In the genomic region with DNA sequence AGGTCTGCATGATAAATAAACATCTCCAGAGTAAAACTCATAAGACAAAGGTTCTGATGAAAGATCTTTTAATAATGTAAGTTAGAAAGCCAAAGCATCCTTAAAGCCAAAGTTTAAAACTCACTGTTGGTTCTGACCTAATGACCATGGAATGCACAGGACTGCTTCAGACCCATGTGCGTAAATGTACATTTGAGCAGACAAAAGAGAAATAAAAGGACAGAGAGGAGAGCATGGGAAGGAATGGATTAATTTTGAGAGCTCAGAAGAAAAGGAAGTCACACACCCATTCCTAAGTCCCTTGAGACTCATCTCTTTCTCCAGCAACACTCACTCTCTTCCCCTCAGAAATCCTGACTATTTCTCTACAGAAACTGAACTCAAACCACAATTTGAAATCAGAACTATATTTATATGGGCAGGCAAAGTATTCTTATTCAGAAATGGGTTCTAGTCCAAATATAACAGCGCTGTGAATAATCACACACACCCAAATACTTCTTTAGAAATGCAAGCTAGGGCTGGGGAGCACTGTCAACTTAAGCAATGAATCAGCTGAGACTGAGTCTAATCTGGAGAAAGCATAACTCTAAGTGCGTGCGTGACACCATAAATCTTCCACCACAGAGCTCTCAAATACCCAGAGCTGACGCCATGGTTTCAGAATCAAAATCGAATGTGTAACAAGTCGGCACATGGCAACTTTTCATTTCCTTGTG, we compare ENCODE assay signal across 15 mouse cellular contexts. TPM values are rescaled to one million over a fixed set of nuclear protein-coding genes. Genes with fewer than 3 reads are reported as not detected.
DNase-seq lines count a peak whose midpoint lies in the region; ATAC-seq and TF ChIP-seq lines count a peak whose summit lies in the region.
"Had no signal": no experiment of that assay in that cellular context is flagged by ENCODE, and none has a peak within 500 bp of the region (broad histone marks: within the 10 kb centered on the region; RNA-seq: fewer than 3 reads in every experiment).

No protein-coding gene starts in this region.

- H3K9me3 ChIP-seq in stomach, postnatal 0 days (ENCODE audit: control insufficient read depth, low read length), result no peaks in the 10 kb centered on the region
- no peaks in the 10 kb centered on the region for H3K9me3 ChIP-seq in midbrain, embryonic 15.5 days
- H3K9me3 ChIP-seq: G1E; liver, embryonic 13.5 days had no signal

- H3K9ac ChIP-seq in stomach, postnatal 0 days (ENCODE audit: low read length), result no peak overlapping the region
- no peak overlapping the region for H3K9ac ChIP-seq in midbrain, embryonic 15.5 days
- H3K9ac ChIP-seq: liver, embryonic 13.5 days had no signal

- no peaks in the 10 kb centered on the region for H3K4me1 ChIP-seq in kidney, adult 2 months (ENCODE audit: control insufficient read depth, insufficient read depth, low read length)
- H3K4me1 ChIP-seq in stomach, postnatal 0 days (replicated peaks; ENCODE audit: control insufficient read depth, insufficient read depth), result no peaks in the 10 kb centered on the region
- no peaks in the 10 kb centered on the region for H3K4me1 ChIP-seq in midbrain, embryonic 15.5 days
- H3K4me1 ChIP-seq: liver, embryonic 13.5 days had no signal

- WGBS in kidney, adult 2 months, result 72% methylated on average over 7 of the region's 7 CpGs
- 45% methylated on average over 7 of the region's 7 CpGs for WGBS in stomach, postnatal 0 days
- 95% methylated on average over 7 of the region's 7 CpGs for WGBS in midbrain, embryonic 15.5 days

- TF ChIP-seq POLR2A in kidney, adult 2 months (IDR thresholded peaks at IDR 0.05; ENCODE audit: low read depth, low read length), result no peak

- DNase-seq in adrenal gland, postnatal 10 days, result peak; percentile 15
- no peak for DNase-seq in adrenal gland, postnatal 4 days (ENCODE audit: low spot score in 2 of 2)
- DNase-seq in kidney, adult 2 months, result peak; percentile 19
- DNase-seq in kidney, postnatal 36 days, result no peak
- peak; percentile 29 for DNase-seq in urinary bladder, postnatal 14 days (ENCODE audit: low spot score)
- DNase-seq in urinary bladder, postnatal 4 days (ENCODE audit: low spot score in 2 of 2), result no peak
- DNase-seq in stomach, postnatal 0 days (ENCODE audit: low spot score), result no peak
- DNase-seq: gastrocnemius, postnatal 10 days; liver, embryonic 13.5 days had no signal

- no peak overlapping the region for H3K27ac ChIP-seq in kidney, adult 2 months (ENCODE audit: insufficient read depth, low read depth, low read length)
- H3K27ac ChIP-seq in stomach, postnatal 0 days (replicated peaks), result no peak overlapping the region
- no peak overlapping the region for H3K27ac ChIP-seq in midbrain, embryonic 15.5 days
- H3K27ac ChIP-seq: left cerebral cortex, adult 2 months; liver, embryonic 13.5 days had no signal

- ATAC-seq in stomach, postnatal 0 days (ENCODE audit: low FRiP score, low TSS enrichment), result peak; percentile 68; the same call in 1 of the 2 replicates
- no peak for ATAC-seq in midbrain, embryonic 15.5 days (replicated peaks)
- ATAC-seq: intestine, postnatal 0 days had no signal

- TF ChIP-seq EP300 in stomach, postnatal 0 days (optimal IDR thresholded peaks at IDR 0.05), result no peak

- TF ChIP-seq CTCF in kidney, adult 2 months (conservative IDR thresholded peaks at IDR 0.05; ENCODE audit: insufficient read depth, insufficient read length, low read depth, low read length), result no peak
- no peak for TF ChIP-seq CTCF in stomach, postnatal 0 days (IDR thresholded peaks at IDR 0.05; ENCODE audit: low read depth)

- no peak overlapping the region for H3K4me2 ChIP-seq in stomach, postnatal 0 days (replicated peaks; ENCODE audit: low read depth)
- H3K4me2 ChIP-seq in midbrain, embryonic 15.5 days, result no peak overlapping the region
- H3K4me2 ChIP-seq: liver, embryonic 13.5 days had no signal

- H3K4me3 ChIP-seq in kidney, adult 2 months (ENCODE audit: insufficient read depth, low read depth, low read length), result no peak overlapping the region
- no peak overlapping the region for H3K4me3 ChIP-seq in stomach, postnatal 0 days (ENCODE audit: low read depth, low read length)
- H3K4me3 ChIP-seq in midbrain, embryonic 15.5 days, result no peak overlapping the region
- H3K4me3 ChIP-seq: left cerebral cortex, adult 2 months; liver, embryonic 13.5 days had no signal

- H3K27me3 ChIP-seq in kidney, adult 2 months (replicated peaks; ENCODE audit: control insufficient read depth, insufficient read depth, low read length), result no peaks in the 10 kb centered on the region
- no peaks in the 10 kb centered on the region for H3K27me3 ChIP-seq in stomach, postnatal 0 days (ENCODE audit: control insufficient read depth, insufficient read depth, low read length)
- no peaks in the 10 kb centered on the region for H3K27me3 ChIP-seq in midbrain, embryonic 15.5 days (replicated peaks)
- H3K27me3 ChIP-seq: liver, embryonic 13.5 days had no signal

- no peaks in the 10 kb centered on the region for H3K36me3 ChIP-seq in kidney, adult 2 months (ENCODE audit: control insufficient read depth, insufficient read depth, low read length)
- H3K36me3 ChIP-seq in stomach, postnatal 0 days (ENCODE audit: control insufficient read depth, insufficient read depth, low read length), result no peaks in the 10 kb centered on the region
- no peaks in the 10 kb centered on the region for H3K36me3 ChIP-seq in midbrain, embryonic 15.5 days (replicated peaks)

RNA-seq across cellular contexts. Expression of gene Fbln5, which starts 33.1 kb away (rescaled TPM):
- total RNA-seq in adrenal gland, postnatal 10 days (2021), result 10 to 100 TPM; 60.7 to 81.7 TPM
- 10 to 100 TPM; 78.4 to 96.9 TPM for total RNA-seq in adrenal gland, postnatal 4 days (2021)
- polyA plus RNA-seq in kidney, adult 2 months (2012; rRNA removed), result 302 and 308 TPM in 2 replicates
- polyA plus RNA-seq in stomach, postnatal 0 days (2015; fragmentation: Nextera tagmentation; extraction: Ambion mirVana), result 50.7 and 70.9 TPM in 2 replicates
- 10.1 and 11.6 TPM in 2 replicates for polyA plus RNA-seq in midbrain, embryonic 15.5 days (2015; fragmentation: Nextera tagmentation; extraction: Ambion mirVana)
- total RNA-seq: hematopoietic stem cell, adult 5-6 weeks; megakaryocyte progenitor cell, adult 5-6 weeks had no signal
- polyA plus RNA-seq: G1E had no signal

Comparison
In these comparisons a context has a peak if more than half of its experiments do, and no peak if none do; other contexts are left out.
1. DNase-seq: peak in adrenal gland, postnatal 10 days (single experiment), kidney, adult 2 months (single experiment) and urinary bladder, postnatal 14 days (single experiment); none in adrenal gland, postnatal 4 days (0 of 2), kidney, postnatal 36 days (0 of 2), urinary bladder, postnatal 4 days (0 of 2) and stomach, postnatal 0 days (single experiment).